Mouse (Mus musculus) brain, embryonic 14.5 days (tissue): ENCODE data around the gene Zdhhc14.

Source experiments
- CTCF ChIP-seq: fragments of 200-500 bp; IDR thresholded peaks from 2 replicates; pipeline ENCODE4 v1.5.1; 2012; ENCODE audit warnings: inconsistent platforms, mild to moderate bottlenecking, moderate library complexity, borderline replicate concordance; ENCODE audit not compliant: insufficient read depth, insufficient read length; ENCODE audit errors: extremely low read depth
- POLR2A ChIP-seq: fragments of 200-500 bp; IDR thresholded peaks from 2 replicates; pipeline ENCODE4 v1.6.1; 2012; ENCODE audit warnings: mild to moderate bottlenecking, inconsistent platforms, borderline replicate concordance; ENCODE audit not compliant: poor library complexity, insufficient read depth, insufficient read length, severe bottlenecking; ENCODE audit errors: extremely low read depth

GRCm38 (mm10) chr17:5798900-5799299, 306.5 kb downstream of the Zdhhc14 start:
- no peak for TF ChIP-seq CTCF
- no peak for TF ChIP-seq POLR2A
